ENCODE assay signal across 21 mouse cellular contexts in genomic region chr5:34217756-34218155, GRCm38 (mm10). TPM values are rescaled to one million over a fixed set of nuclear protein-coding genes. Genes with fewer than 3 reads are reported as not detected.
DNase-seq lines count a peak whose midpoint lies in the region; ATAC-seq and TF ChIP-seq lines count a peak whose summit lies in the region.
"Had no signal": no experiment of that assay in that cellular context is flagged by ENCODE, and none has a peak within 500 bp of the region (broad histone marks: within the 10 kb centered on the region; RNA-seq: fewer than 3 reads in every experiment).

No protein-coding gene starts in this region.

- no peaks in the 10 kb centered on the region for H3K27me3 ChIP-seq in lung, embryonic 15.5 days
- peaks cover 42% of the 10 kb centered on the region for H3K27me3 ChIP-seq in heart, embryonic 13.5 days (replicated peaks)
- H3K27me3 ChIP-seq in stomach, postnatal 0 days (ENCODE audit: control insufficient read depth, insufficient read depth, low read length) = no peaks in the 10 kb centered on the region
- H3K27me3 ChIP-seq in hindbrain, embryonic 11.5 days (ENCODE audit: control insufficient read depth, insufficient read depth, low read length) = no peaks in the 10 kb centered on the region

- no peaks in the 10 kb centered on the region for H3K9me3 ChIP-seq in lung, embryonic 15.5 days
- no peaks in the 10 kb centered on the region for H3K9me3 ChIP-seq in heart, embryonic 13.5 days
- no peaks in the 10 kb centered on the region for H3K9me3 ChIP-seq in stomach, postnatal 0 days (ENCODE audit: control insufficient read depth, low read length)
- H3K9me3 ChIP-seq in hindbrain, embryonic 11.5 days (ENCODE audit: control insufficient read depth, low read length) = no peaks in the 10 kb centered on the region

- peak; percentile 6 for DNase-seq in embryo, embryonic 11 days
- DNase-seq in embryo, embryonic 10.5 days (ENCODE audit: low spot score) = no peak
- DNase-seq in lung, postnatal 14 days = no peak
- DNase-seq in stomach, postnatal 0 days (ENCODE audit: low spot score) = no peak
- no peak for DNase-seq in hindbrain, embryonic 11.5 days (ENCODE audit: low spot score)
- no peak for DNase-seq in urinary bladder, postnatal 14 days (ENCODE audit: low spot score)
- DNase-seq: adrenal gland, postnatal 36 days; cerebellum, postnatal 36 days; gastrocnemius, postnatal 14 days; kidney, adult 18-20 months; kidney, postnatal 25 days; lung, postnatal 36 days had no signal

- 27% methylated on average over 9 of the region's 9 CpGs for WGBS in lung, embryonic 15.5 days
- 17% methylated on average over 9 of the region's 9 CpGs for WGBS in heart, embryonic 13.5 days
- WGBS in stomach, postnatal 0 days = 39% methylated on average over 9 of the region's 9 CpGs
- WGBS in hindbrain, embryonic 11.5 days = 67% methylated on average over 9 of the region's 9 CpGs

- no peak overlapping the region for H3K27ac ChIP-seq in lung, embryonic 15.5 days
- H3K27ac ChIP-seq in heart, embryonic 13.5 days (replicated peaks) = peak overlapping the region; percentile 66
- no peak overlapping the region for H3K27ac ChIP-seq in stomach, postnatal 0 days (replicated peaks)
- no peak overlapping the region for H3K27ac ChIP-seq in hindbrain, embryonic 11.5 days (ENCODE audit: low read depth, low read length)
- H3K27ac ChIP-seq: hindbrain, embryonic 14.5 days had no signal

- H3K9ac ChIP-seq in lung, embryonic 15.5 days = no peak overlapping the region
- no peak overlapping the region for H3K9ac ChIP-seq in heart, embryonic 13.5 days
- no peak overlapping the region for H3K9ac ChIP-seq in stomach, postnatal 0 days (ENCODE audit: low read length)
- H3K9ac ChIP-seq in hindbrain, embryonic 11.5 days (ENCODE audit: low read depth, low read length) = no peak overlapping the region
- H3K9ac ChIP-seq: hindbrain, embryonic 14.5 days had no signal

- no peak for TF ChIP-seq CTCF in stomach, postnatal 0 days (IDR thresholded peaks at IDR 0.05; ENCODE audit: low read depth)

- no peak for ATAC-seq in lung, embryonic 15.5 days (ENCODE audit: borderline replicate concordance, extremely low read depth, low FRiP score, low TSS enrichment)
- ATAC-seq in heart, embryonic 13.5 days (ENCODE audit: extremely low read depth, insufficient number of reproducible peaks, low FRiP score, low TSS enrichment) = peak; percentile 72; the same call in 1 of the 2 replicates
- ATAC-seq in stomach, postnatal 0 days (ENCODE audit: low FRiP score, low TSS enrichment) = 0 out of 2 replicates have a peak, but pooled peaks have one; percentile 15
- ATAC-seq in hindbrain, embryonic 11.5 days (ENCODE audit: low FRiP score) = no peak
- ATAC-seq: activated CD4-positive, CD25-positive, alpha-beta regulatory T cell, adult 4 months; forebrain, embryonic 16.5 days had no signal

- TF ChIP-seq EP300 in stomach, postnatal 0 days (optimal IDR thresholded peaks at IDR 0.05) = no peak

- H3K4me2 ChIP-seq in lung, embryonic 15.5 days = 0 out of 2 replicates have a peak overlapping the region, but pooled peaks have one; percentile 10
- peak overlapping the region; percentile 51 for H3K4me2 ChIP-seq in heart, embryonic 13.5 days
- no peak overlapping the region for H3K4me2 ChIP-seq in stomach, postnatal 0 days (replicated peaks; ENCODE audit: low read depth)
- no peak overlapping the region for H3K4me2 ChIP-seq in hindbrain, embryonic 11.5 days (replicated peaks; ENCODE audit: low read depth, low read length)
- H3K4me2 ChIP-seq: hindbrain, embryonic 14.5 days; midbrain, embryonic 11.5 days had no signal

- no peaks in the 10 kb centered on the region for H3K36me3 ChIP-seq in lung, embryonic 15.5 days
- H3K36me3 ChIP-seq in heart, embryonic 13.5 days = no peaks in the 10 kb centered on the region
- H3K36me3 ChIP-seq in stomach, postnatal 0 days (ENCODE audit: control insufficient read depth, insufficient read depth, low read length) = no peaks in the 10 kb centered on the region
- H3K36me3 ChIP-seq in hindbrain, embryonic 11.5 days (ENCODE audit: control insufficient read depth, insufficient read depth, low read length) = no peaks in the 10 kb centered on the region

- H3K4me1 ChIP-seq in lung, embryonic 15.5 days = peaks cover 16% of the 10 kb centered on the region
- H3K4me1 ChIP-seq in heart, embryonic 13.5 days = peaks cover 46% of the 10 kb centered on the region
- H3K4me1 ChIP-seq in stomach, postnatal 0 days (replicated peaks; ENCODE audit: control insufficient read depth, insufficient read depth) = 0 out of 2 replicates have a peak, but pooled peaks cover 3% of the 10 kb centered on the region
- H3K4me1 ChIP-seq in hindbrain, embryonic 11.5 days (replicated peaks; ENCODE audit: control insufficient read depth, insufficient read depth, low read length) = no peaks in the 10 kb centered on the region

- H3K4me3 ChIP-seq in lung, embryonic 15.5 days = no peak overlapping the region
- no peak overlapping the region for H3K4me3 ChIP-seq in heart, embryonic 13.5 days
- no peak overlapping the region for H3K4me3 ChIP-seq in stomach, postnatal 0 days (ENCODE audit: low read depth, low read length)
- no peak overlapping the region for H3K4me3 ChIP-seq in hindbrain, embryonic 11.5 days (ENCODE audit: low read depth, low read length)
- H3K4me3 ChIP-seq: erythroblast, embryonic 14.5 days had no signal

RNA-seq across cellular contexts. Expression of gene Mxd4, which starts 30.2 kb away (rescaled TPM):
- polyA plus RNA-seq in lung, embryonic 15.5 days (2015; fragmentation: Nextera tagmentation; extraction: Ambion mirVana) = 44.5 and 50.0 TPM in 2 replicates
- polyA plus RNA-seq in heart, embryonic 13.5 days (2015; fragmentation: Nextera tagmentation; extraction: Ambion mirVana) = 23.1 and 23.6 TPM in 2 replicates
- 20.1 and 21.2 TPM in 2 replicates for polyA plus RNA-seq in stomach, postnatal 0 days (2015; fragmentation: Nextera tagmentation; extraction: Ambion mirVana)
- polyA plus RNA-seq in hindbrain, embryonic 11.5 days (2014; fragmentation: Nextera tagmentation; extraction: Ambion mirVana) = 23.7 and 29.2 TPM in 2 replicates

RNA-seq across cellular contexts. Expression of gene Haus3, which starts 48.4 kb away (rescaled TPM):
- polyA plus RNA-seq in lung, embryonic 15.5 days (2015; fragmentation: Nextera tagmentation; extraction: Ambion mirVana) = 42.2 and 43.9 TPM in 2 replicates
- polyA plus RNA-seq in heart, embryonic 13.5 days (2015; fragmentation: Nextera tagmentation; extraction: Ambion mirVana) = 20.8 and 25.4 TPM in 2 replicates
- polyA plus RNA-seq in stomach, postnatal 0 days (2015; fragmentation: Nextera tagmentation; extraction: Ambion mirVana) = 10.8 and 12.3 TPM in 2 replicates
- polyA plus RNA-seq in hindbrain, embryonic 11.5 days (2014; fragmentation: Nextera tagmentation; extraction: Ambion mirVana) = 44.1 and 46.9 TPM in 2 replicates

RNA-seq across cellular contexts. Expression of gene Poln, which starts 48.5 kb away (rescaled TPM):
- polyA plus RNA-seq in lung, embryonic 15.5 days (2015; fragmentation: Nextera tagmentation; extraction: Ambion mirVana) = 0.60 and 1.2 TPM in 2 replicates
- polyA plus RNA-seq in heart, embryonic 13.5 days (2015; fragmentation: Nextera tagmentation; extraction: Ambion mirVana) = 0.24 and 0.47 TPM in 2 replicates
- polyA plus RNA-seq in stomach, postnatal 0 days (2015; fragmentation: Nextera tagmentation; extraction: Ambion mirVana) = 0.07 and 0.19 TPM in 2 replicates
- 0.26 and 1.2 TPM in 2 replicates for polyA plus RNA-seq in hindbrain, embryonic 11.5 days (2014; fragmentation: Nextera tagmentation; extraction: Ambion mirVana)
- polyA plus RNA-seq: erythroblast, embryonic 14.5 days; liver, adult 2 months; small intestine, adult 2 months had no signal

Comparison
In these comparisons a context has a peak if more than half of its experiments do, and no peak if none do; other contexts are left out.
1. ATAC-seq: peak in heart, embryonic 13.5 days (single experiment) and stomach, postnatal 0 days (single experiment); none in lung, embryonic 15.5 days (single experiment) and hindbrain, embryonic 11.5 days (single experiment).
2. H3K4me2 ChIP-seq: peak in lung, embryonic 15.5 days (single experiment) and heart, embryonic 13.5 days (single experiment); none in stomach, postnatal 0 days (single experiment) and hindbrain, embryonic 11.5 days (single experiment).